Mouse (Mus musculus): ENCODE measurements around the gene Gm17387. TPM values are rescaled to one million over a fixed set of nuclear protein-coding genes. Genes with fewer than 3 reads are reported as not detected.
"Not testable (repeated sequence)": the region's sequence is repeated elsewhere in the genome, so short reads cannot be mapped to it uniquely, and the experiment has no call there.

Gene Gm17387
- polyA plus RNA-seq, 1 experiment from 2014 or later = not detected

- H3K9ac ChIP-seq = no peak overlapping the region
- no peaks in the 10 kb centered on the region for H3K9me3 ChIP-seq
- peaks cover 17% of the 10 kb centered on the region; the same call in 1 of the 2 replicates for H3K4me1 ChIP-seq (replicated peaks)
- 82% methylated on average over 14 of the region's 14 CpGs for WGBS
- H3K36me3 ChIP-seq = no peaks in the 10 kb centered on the region
- no peak overlapping the region for H3K4me2 ChIP-seq
- no peak for ATAC-seq (ENCODE audit: low FRiP score, low read depth)
- no peaks in the 10 kb centered on the region for H3K27me3 ChIP-seq
- no peak overlapping the region for H3K27ac ChIP-seq (replicated peaks)
- no peak overlapping the region for H3K4me3 ChIP-seq
Measured at GRCm38 (mm10) chr7:141021489-141022449, 7.2 kb upstream of the Gm17387 start.

- H3K4me3 ChIP-seq = no peak overlapping the region
- H3K9ac ChIP-seq = no peak overlapping the region
- H3K36me3 ChIP-seq = no peaks in the 10 kb centered on the region
- WGBS = 19% methylated on average over 6 of the region's 6 CpGs
- peak; percentile 77; the same call in 1 of the 2 replicates for ATAC-seq (ENCODE audit: low FRiP score, low read depth)
- H3K27ac ChIP-seq (replicated peaks) = peak overlapping the region; percentile 80
- no peaks in the 10 kb centered on the region for H3K27me3 ChIP-seq
- H3K9me3 ChIP-seq = no peaks in the 10 kb centered on the region
- peaks cover 17% of the 10 kb centered on the region; the same call in 1 of the 2 replicates for H3K4me1 ChIP-seq (replicated peaks)
- H3K4me2 ChIP-seq = no peak overlapping the region
Measured at GRCm38 (mm10) chr7:141024865-141025838, 3.8 kb upstream of the Gm17387 start.

GRCm38 (mm10) chr7:141026097-141026739 lies 2.7 kb upstream of the Gm17387 start:
- no peaks in the 10 kb centered on the region for H3K9me3 ChIP-seq
- H3K4me2 ChIP-seq = no peak overlapping the region
- H3K27ac ChIP-seq (replicated peaks) = peak overlapping the region; percentile 67
- peaks cover 17% of the 10 kb centered on the region; the same call in 1 of the 2 replicates for H3K4me1 ChIP-seq (replicated peaks)
- 0 out of 2 replicates have a peak, but pooled peaks have one; percentile 13 for ATAC-seq (ENCODE audit: low FRiP score, low read depth)
- no peak overlapping the region for H3K9ac ChIP-seq
- WGBS = 17% methylated on average over 6 of the region's 6 CpGs
- H3K4me3 ChIP-seq = no peak overlapping the region
- no peaks in the 10 kb centered on the region for H3K27me3 ChIP-seq
- no peaks in the 10 kb centered on the region for H3K36me3 ChIP-seq

GRCm38 (mm10) chr7:141026740-141027098 lies 2.2 kb upstream of the Gm17387 start:
- 38% methylated on average over 5 of the region's 5 CpGs for WGBS
- no peaks in the 10 kb centered on the region for H3K27me3 ChIP-seq
- peaks cover 17% of the 10 kb centered on the region; the same call in 1 of the 2 replicates for H3K4me1 ChIP-seq (replicated peaks)
- no peak overlapping the region for H3K9ac ChIP-seq
- ATAC-seq (ENCODE audit: low FRiP score, low read depth) = 0 out of 2 replicates have a peak, but pooled peaks have one; percentile 31
- H3K27ac ChIP-seq (replicated peaks) = peak overlapping the region; percentile 67
- H3K36me3 ChIP-seq = no peaks in the 10 kb centered on the region
- no peak overlapping the region for H3K4me3 ChIP-seq
- H3K9me3 ChIP-seq = no peaks in the 10 kb centered on the region
- no peak overlapping the region for H3K4me2 ChIP-seq

- 0 out of 2 replicates have a peak, but pooled peaks cover 11% of the 10 kb centered on the region for H3K4me1 ChIP-seq (replicated peaks)
- 47% methylated on average over 3 of the region's 3 CpGs for WGBS
- H3K4me3 ChIP-seq = no peak overlapping the region
- H3K9me3 ChIP-seq = no peaks in the 10 kb centered on the region
- no peak overlapping the region for H3K27ac ChIP-seq (replicated peaks)
- no peak overlapping the region for H3K9ac ChIP-seq
- ATAC-seq (ENCODE audit: low FRiP score, low read depth) = no peak
- no peaks in the 10 kb centered on the region for H3K27me3 ChIP-seq
- no peaks in the 10 kb centered on the region for H3K36me3 ChIP-seq
- H3K4me2 ChIP-seq = no peak overlapping the region
Measured at GRCm38 (mm10) chr7:141030390-141030789, 1.5 kb downstream of the Gm17387 start.

- Histone ChIP-seq H3K27me3 (no peaks in the 10 kb centered on the region), H3K4me3 (no peak overlapping the region), H3K27ac (replicated peaks) (no peak overlapping the region), H3K4me1 (replicated peaks) (no peaks in the 10 kb centered on the region), H3K9me3 (no peaks in the 10 kb centered on the region), H3K9ac (no peak overlapping the region), H3K4me2 (no peak overlapping the region), H3K36me3 (no peaks in the 10 kb centered on the region)
- WGBS = 87% methylated on average over 9 of the region's 9 CpGs
- no peak for ATAC-seq (ENCODE audit: low FRiP score, low read depth)
Measured at GRCm38 (mm10) chr7:141032458-141033167, 3.7 kb downstream of the Gm17387 start.

- H3K36me3 ChIP-seq; H3K9ac ChIP-seq; H3K4me3 ChIP-seq; ATAC-seq (ENCODE audit: low FRiP score, low read depth); H3K4me2 ChIP-seq; H3K27me3 ChIP-seq; H3K4me1 ChIP-seq (replicated peaks); H3K9me3 ChIP-seq; H3K27ac ChIP-seq (replicated peaks): not testable (repeated sequence)
- WGBS = 84% methylated on average over 1 of the region's 2 CpGs
Measured at GRCm38 (mm10) chr7:141036624-141037023, 7.7 kb downstream of the Gm17387 start.

- H3K27ac ChIP-seq (replicated peaks) = no peak overlapping the region
- no peak overlapping the region for H3K4me2 ChIP-seq
- no peaks in the 10 kb centered on the region for H3K27me3 ChIP-seq
- no peaks in the 10 kb centered on the region for H3K9me3 ChIP-seq
- no peaks in the 10 kb centered on the region for H3K4me1 ChIP-seq (replicated peaks)
- H3K4me3 ChIP-seq = no peak overlapping the region
- no peak overlapping the region for H3K9ac ChIP-seq
- H3K36me3 ChIP-seq = no peaks in the 10 kb centered on the region
- 85% methylated on average over 20 of the region's 21 CpGs for WGBS
- ATAC-seq (ENCODE audit: low FRiP score, low read depth) = no peak
Measured at GRCm38 (mm10) chr7:141038090-141039032, 9.4 kb downstream of the Gm17387 start.

- no peak overlapping the region for H3K27ac ChIP-seq (replicated peaks)
- ATAC-seq (ENCODE audit: low FRiP score, low read depth) = no peak
- no peak overlapping the region for H3K9ac ChIP-seq
- H3K27me3 ChIP-seq = no peaks in the 10 kb centered on the region
- no peak overlapping the region for H3K4me3 ChIP-seq
- H3K4me2 ChIP-seq = no peak overlapping the region
- no peaks in the 10 kb centered on the region for H3K4me1 ChIP-seq (replicated peaks)
- no peaks in the 10 kb centered on the region for H3K9me3 ChIP-seq
- H3K36me3 ChIP-seq = no peaks in the 10 kb centered on the region
- 96% methylated on average over 4 of the region's 4 CpGs for WGBS
Measured at GRCm38 (mm10) chr7:141039386-141040107, 10.6 kb downstream of the Gm17387 start.

Measured in hindbrain, embryonic 15.5 days (tissue).